Mouse (Mus musculus) testis, adult 2 months (tissue): ENCODE results near the gene Gm28729.

ENCODE experiments used
- CTCF ChIP-seq: fragments of 200-500 bp; IDR thresholded peaks from 2 replicates; pipeline ENCODE4 v1.5.1; 2012; ENCODE audit warnings: low read depth, mild to moderate bottlenecking, inconsistent platforms, low read length, moderate library complexity; ENCODE audit not compliant: control insufficient read depth, insufficient read depth, insufficient replicate concordance
- POLR2A ChIP-seq: fragments of 200-500 bp; IDR thresholded peaks from 2 replicates; pipeline ENCODE4 v1.6.1; 2012; ENCODE audit warnings: low read depth, mild to moderate bottlenecking, inconsistent platforms, low read length, moderate library complexity; ENCODE audit not compliant: control insufficient read depth

DNA sequence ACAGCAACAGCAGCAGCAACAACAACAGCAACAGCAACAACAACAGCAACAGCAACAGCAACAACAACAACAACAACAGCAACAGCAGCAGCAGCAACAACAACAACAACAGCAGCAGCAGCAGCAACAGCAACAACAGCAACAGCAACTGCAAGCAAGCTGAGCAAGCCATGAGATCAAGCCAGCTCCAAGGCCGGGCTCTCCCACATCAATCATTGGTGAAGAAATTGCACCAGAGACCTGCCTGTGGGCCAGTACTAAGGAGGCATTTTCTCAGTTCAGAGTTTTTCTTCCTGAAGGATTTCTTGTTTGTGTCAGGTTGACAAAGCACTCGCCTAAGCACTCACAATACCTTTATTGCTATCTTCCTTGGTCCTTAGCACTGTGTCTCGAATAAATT lies 8.3 kb downstream of the Gm28729 start:
- TF ChIP-seq CTCF (no peak), POLR2A (no peak)
